Mouse (Mus musculus) heart, adult 11 months (tissue): ENCODE measurements around the gene Eps8.
A peak's percentile ranks its signal among the peaks of the same experiment; 100 is the strongest.

Experiments used
- DNase-seq: peaks from one replicate; pipeline ENCODE4 v3.0.0; 2022

The Eps8 gene

DNA sequence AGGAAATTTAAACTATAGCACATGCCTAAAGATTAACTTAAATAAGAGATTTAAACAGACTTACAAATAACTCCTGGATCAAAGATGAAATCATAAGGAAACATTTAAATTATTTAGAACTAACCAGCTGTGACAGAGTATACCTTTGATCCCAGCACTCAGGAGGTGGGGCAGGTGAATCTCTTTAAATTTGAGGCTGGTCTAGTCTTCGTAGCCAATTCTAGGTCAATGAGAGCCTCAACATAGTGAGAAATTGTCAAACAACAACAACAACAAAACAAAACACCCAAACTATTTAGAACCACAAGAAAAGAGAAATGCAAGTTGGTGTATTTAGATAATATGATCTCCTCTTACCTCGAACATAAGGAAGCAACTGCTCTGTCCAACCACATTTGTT is at the start of gene Eps8:
Gene Eps8 (minus strand): TSS at position 101 of the 400 bp plus-strand sequence.
- DNase-seq = no peak

DNA sequence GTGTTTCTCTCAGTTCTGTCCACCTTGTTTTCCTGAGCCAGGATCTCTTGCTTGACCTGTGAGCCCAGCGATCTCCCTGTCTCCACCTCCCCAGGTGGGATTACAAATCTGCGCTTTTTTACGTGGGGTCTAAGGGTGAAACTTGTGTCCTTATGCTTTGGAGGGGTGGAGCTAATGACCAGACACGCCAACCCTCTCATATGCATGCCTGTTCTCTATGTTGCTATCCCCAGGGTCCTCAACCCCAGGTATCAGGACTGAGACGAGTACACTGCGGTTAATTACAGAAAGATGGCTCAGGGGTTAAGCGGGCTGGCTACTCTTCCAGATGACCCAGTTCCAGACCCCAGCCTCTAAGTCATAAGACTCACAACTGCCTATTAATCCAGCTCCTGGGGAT is 48.8 kb upstream of the Eps8 start:
- DNase-seq = peak; percentile 91

DNA sequence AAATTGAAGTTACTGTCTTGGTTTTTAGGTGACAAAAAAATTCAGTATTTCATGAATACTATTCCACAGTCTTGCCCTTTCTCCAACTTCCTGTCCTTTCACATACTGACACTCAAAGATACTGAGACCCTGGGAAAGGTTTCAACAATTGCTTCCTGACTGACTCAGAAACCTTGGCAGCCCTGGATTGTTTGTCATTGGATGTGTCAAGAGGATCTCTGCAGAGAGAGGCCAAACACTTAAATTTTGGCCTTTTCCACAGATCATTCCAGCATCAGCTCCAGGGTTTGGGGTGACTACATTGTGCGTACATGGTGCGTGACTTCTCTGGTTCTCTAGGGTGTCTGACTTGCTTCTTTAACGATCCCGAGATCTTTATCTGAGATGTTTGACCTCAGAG is 48.2 kb upstream of the Eps8 start:
- peak; percentile 98 for DNase-seq

DNA sequence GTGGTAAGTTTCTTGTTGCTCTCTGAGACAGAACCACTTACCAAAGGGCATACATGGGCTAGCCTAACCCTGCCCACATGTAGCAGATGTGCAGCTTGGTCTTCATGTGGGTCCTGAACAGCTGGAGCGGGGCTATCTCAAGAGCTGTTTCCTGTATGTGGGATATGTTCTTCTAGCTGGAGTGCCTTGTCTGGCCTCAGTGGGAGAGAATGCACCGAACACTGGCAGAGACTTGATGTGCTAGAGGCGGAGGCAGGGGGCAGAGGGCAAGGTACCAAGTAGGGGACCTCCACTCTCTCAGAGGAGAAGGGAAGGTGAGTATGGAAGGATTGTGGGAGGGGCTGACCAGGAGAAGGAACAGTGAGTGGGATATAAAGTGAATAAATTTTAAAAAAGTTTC is 47.5 kb upstream of the Eps8 start:
- peak; percentile 88 for DNase-seq

DNA sequence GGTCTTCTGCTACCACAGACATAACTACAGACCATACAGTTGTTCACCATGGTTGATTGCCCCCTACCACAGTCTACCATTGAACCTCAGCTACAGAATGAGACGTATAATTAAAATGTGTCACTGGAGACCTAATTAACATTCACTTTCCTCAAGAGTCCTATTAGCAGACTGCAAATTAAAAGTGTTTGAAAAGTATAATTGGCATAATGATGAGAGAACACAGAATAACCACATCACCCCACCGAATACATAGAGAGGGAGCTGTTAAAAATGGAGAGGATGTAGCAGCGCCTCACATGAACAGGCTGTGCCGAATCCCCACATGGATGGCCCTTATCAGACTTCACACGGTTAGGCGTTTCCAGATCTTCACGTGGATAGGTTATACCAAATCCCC is 44.8 kb upstream of the Eps8 start:
- peak; percentile 55 for DNase-seq

DNA sequence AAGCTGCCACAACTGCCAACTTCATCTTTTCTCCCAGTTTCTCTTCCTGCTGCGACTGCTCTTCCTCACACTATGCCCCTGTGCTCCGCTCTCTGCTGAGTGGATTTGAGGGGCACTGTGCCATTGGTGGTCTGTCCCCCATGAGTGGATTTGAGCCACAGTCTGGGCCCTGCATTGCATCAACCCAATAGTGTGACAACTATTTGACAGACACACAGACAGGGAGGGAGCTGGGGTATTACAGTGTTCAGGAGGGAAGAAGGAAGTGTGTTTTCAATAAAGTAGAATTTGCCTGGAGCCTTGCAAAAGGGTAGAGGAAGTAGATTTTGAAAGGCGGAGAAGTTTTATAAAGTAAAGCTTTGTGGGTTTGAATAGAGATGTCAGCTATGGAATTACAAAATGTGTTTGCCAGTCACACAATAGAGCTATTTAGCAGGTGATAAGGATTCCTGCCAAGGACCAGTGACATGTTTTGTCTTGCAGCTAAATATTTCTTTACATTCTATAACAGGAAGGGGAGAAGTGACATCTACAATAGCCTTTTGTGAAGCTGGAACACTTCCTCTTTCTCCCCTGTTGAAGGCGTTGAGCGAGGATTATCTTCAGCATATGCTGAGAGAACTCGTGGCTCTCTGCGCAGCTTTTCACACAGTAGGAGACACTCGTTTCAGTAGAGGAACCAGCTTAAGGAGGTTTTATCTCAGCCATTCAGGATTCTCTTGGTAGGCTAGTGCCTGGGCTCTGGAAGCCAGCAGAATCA is 41.9 kb upstream of the Eps8 start:
- DNase-seq = peak; percentile 93

DNA sequence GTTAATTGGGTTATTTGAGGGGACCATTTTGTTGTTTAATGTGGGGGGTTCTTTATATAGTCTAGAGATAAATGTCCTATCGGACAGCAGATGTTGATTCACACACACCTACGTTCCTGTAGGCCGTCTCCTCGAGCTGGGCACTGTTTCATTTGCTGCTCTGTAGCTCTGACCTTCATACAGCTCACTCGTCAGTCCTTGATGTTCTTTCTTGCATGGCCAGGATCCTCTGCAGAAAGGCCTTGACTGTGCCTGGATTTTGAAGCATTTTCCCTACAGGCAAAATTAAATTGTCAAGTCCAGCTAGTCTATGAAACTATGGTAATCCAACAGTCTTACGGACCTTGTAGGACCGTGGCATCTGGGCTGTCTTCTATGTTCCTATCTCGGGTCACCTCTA is 40.4 kb upstream of the Eps8 start:
- DNase-seq = no peak

DNA sequence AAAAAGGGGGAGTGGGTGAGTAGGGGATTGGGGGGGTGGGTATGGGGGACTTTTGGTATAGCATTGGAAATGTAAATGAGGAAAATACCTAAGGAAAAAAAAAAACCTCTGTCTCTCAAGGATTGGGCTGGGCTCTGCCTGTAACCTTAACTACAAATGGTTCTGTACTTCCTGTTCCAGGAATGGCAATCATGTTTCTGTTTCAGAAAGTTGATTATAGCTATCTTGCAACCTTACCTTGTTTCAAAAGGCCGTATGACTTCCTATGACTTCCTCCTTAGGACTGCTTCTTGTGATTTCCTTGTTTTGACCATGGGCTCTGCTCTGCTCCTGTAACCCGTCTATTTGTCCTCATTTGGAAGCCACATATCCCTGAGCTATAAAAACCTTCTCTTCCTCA is 39.6 kb upstream of the Eps8 start:
- no peak for DNase-seq

DNA sequence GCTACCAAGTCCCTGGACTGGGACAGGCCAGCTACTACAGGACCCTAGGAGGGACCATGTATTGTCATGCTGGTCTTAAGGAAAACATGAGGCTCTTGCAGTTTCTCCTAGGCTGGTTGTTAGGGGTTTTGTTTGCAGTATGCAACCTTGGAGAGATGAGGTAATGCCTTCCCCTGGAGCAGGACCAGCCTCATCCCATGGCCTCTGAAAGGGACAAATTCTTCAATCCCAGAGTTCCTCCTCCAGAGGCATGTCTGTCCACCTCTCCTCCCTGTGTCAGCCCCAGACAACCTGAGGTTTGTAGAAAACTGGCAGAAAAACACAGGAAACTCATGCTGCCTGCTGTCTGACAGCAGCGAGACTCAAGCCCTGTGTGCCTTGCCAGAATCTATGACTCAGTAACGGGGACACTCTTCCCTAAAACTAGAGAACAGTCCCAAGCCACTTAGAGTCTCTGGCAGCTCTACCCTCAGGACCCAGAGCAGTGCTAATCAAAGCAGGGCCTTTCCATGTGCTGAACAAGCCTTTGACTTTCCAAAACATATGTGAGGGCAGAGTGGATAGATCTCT is 36.0 kb upstream of the Eps8 start:
- DNase-seq = peak; percentile 95

DNA sequence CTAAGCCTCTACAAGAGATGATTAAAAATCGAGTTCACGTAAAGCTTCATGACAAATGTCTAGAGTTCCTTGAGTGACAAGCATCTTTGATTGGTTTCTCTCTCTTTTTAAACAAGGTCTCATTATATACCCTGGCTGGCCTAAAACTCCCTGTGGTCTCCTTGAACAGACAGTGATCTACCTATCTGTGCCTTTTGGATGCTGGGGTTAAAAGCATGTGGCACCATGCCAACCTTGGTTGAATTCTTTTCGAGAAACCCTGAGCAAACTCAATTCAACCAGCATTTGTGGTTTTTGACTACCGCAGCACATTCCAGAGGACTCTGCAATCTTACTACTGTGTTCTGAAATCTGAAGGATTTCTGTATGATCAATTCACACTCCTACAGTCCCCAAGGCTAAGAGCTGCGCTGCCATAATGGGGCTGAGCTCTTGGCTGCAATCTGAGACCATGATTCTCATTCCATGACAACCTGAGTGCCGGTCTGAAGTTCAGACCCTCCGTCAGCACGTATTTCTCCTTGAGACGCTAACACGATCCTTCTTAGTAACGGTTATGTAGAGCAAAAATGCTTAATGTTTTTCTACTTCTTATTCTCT is 33.9 kb upstream of the Eps8 start:
- DNase-seq = no peak

DNA sequence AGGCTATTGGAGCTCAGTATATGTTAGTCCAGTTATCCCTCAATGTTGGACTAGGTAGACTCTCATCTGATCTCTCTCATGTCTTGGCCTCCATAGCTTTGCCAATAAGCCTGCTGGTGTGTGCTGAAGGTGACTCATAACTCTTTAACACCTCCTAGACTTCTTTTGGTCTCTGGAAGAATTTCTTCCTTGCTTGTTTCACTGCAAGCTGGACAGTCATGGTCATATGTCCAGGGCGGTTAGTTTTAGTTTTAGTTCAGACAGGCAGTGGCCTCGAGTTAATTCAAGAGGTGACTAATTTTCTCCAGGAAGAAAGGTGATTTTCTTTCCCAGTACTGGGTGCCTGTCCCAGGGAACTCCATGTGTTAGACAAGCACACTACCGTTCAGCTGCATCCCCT is 33.4 kb upstream of the Eps8 start:
- DNase-seq = peak; percentile 75

DNA sequence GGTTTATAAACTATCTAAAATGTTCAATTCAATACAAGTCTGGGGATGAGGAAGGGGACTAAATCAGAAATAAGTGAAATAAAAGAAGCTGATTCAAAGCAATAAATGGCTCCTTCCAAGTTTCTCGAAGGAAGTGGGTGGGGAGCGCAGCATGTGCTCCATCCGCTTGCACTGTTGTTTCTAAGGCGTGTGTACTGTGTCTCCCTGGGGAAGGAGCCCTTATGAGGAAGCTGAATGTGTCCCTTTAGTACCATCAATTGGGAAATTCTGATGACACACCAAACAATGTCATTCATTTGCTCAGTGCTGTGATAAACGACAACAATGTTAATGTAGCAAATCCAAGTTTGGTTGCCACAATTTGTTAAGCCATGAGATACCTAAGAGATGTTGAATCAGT is 33.0 kb upstream of the Eps8 start:
- peak; percentile 87 for DNase-seq

DNA sequence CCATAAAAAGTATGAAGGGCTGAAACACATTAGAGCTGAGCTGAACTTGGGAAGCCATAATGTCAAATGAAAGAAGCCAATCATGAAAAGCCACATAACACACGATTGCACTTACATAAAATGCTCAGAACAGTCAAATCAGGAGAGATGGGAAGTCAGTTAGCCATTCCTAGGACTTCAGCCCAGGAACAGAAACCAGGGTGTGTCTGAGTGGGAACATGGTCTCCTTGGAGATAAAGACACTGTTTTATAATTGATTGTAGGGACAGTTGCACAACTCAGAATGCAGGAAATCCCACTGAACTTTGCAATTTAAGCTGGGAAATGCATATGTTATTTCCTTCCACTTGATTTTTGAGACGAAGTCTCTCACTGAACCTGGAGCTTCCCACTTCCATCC is 28.0 kb upstream of the Eps8 start:
- no peak for DNase-seq

DNA sequence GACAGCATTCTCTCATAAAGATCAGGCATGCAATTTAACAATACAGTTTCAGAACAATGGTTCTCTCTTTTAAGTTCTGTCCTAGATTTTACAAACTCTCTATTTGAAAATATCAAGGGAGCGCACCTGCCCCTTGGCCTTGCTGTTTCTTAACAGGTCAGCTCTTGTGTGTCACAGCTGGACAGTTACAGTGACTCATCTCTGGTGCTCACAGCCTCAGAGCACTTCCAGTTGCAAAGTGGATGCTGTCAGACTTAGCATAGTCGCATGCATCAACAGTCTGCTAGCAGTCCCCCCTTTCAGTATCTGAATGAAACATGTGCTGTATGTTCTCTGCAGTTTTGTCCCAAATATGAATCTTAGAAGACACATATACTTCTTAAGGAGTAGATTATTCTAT is 26.3 kb upstream of the Eps8 start:
- DNase-seq = no peak

DNA sequence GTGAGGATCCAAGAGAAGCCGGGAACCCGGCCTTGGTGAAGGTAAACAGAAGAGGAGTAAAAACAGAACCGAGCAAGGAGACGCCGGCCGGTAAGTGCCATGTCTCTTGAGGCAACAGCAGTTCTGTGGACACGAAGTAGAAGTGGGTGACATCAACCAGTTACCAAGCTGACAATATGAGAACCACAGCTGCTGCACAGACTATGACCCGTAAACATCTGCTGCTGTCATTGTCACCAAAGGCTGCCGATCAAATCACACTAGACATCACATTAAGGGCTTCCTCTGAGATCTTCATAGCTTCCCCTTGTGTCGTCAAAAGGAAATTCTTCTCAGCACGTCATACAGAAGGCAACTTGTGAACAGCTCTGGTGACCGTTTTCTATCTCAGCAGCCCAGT is 21.9 kb upstream of the Eps8 start:
- DNase-seq = peak; percentile 91

DNA sequence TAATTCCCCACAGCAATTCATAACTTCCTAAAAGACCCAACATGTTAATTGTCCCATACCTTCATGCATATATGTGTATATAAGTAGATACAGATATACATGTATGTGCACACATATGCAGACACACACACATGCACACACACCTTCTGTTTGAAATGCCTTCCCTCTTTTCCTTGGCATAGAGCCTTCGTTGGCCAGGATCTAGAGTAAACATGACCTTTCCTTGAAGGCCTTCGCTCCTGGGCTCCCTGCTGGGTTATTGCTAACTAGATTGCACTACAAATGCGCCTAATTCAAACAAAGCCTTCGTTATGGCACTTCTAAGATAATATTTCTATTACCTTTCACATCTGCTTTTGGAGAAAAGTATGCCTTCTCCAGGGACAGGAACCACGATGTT is 20.9 kb upstream of the Eps8 start:
- DNase-seq = peak; percentile 60

DNA sequence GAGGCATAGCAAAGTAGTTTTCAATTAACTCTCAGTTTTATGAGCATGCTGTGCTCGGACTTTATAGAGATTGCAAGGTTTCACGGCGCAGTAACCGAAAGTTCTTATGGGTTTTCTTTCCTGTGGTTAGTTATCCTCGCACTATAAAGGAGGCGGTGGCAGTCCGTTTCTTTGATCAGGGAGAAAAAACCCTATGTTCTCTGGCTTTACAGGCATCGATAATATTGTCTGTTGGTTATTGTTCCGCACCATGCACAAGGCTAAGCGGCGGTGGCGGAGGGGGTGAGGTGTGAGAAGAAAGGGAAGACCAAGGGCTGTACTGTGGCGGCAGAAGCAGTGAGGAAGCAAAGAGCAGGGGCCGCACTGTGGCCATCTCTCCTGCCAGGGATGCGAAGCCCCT is 18.6 kb upstream of the Eps8 start:
- DNase-seq = peak; percentile 76

DNA sequence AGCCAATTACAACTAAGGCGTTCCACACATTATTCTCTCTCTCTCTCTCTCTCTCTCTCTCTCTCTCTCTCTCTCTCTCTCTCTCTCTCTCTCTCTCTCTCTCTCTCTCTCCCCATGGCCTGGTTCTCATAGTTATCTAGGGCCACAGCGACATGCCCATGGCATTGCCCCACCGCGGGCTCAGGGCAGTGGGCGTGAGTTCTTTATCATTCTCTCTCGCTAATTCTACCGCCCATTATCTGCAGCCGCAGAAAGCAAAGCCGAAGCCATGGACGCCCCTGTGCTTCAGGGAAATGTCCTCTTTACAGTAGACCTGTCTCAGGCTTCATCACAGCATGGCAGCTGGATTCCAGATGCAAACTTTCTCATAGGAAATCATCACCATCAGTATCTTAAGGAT is 16.9 kb upstream of the Eps8 start:
- peak; percentile 48 for DNase-seq

DNA sequence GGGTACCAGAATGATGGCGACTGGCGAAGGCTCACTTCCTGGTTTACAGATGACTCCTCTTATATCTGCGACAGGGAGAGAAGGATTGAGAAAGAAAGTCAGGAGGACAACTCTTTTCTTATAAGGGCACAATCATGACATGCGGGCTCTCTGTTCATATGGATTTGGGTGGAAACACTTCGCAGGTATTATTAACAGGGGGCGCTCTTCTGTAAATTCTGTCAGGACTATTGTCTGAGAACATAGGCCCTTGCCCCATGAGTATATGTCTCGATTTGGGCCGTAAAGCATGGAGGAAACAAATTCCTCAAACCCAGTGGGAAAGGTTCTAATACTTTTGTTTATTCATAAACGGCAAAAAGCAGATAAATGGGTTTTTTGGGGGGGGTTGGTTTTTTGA is 16.1 kb upstream of the Eps8 start:
- peak; percentile 2 for DNase-seq

DNA sequence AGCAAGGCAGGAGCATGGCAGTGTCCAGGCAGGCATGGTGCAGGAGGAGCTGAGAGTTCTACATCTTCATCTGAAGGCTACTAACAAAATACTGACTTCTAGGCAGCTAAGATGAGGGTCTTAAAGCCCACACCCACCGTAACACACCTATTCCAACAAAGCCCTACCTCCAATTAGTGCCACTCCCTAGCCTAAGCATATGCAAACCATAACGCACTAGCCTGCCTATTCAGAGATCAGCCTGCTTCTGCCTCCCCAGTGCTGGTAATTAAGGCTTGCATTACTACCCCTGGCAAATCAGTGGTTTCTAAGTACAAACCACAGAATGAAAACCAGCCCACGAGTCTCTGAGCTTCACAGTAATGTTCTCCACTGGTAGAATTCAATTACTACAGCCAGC is 15.2 kb upstream of the Eps8 start:
- DNase-seq = peak; percentile 4

DNA sequence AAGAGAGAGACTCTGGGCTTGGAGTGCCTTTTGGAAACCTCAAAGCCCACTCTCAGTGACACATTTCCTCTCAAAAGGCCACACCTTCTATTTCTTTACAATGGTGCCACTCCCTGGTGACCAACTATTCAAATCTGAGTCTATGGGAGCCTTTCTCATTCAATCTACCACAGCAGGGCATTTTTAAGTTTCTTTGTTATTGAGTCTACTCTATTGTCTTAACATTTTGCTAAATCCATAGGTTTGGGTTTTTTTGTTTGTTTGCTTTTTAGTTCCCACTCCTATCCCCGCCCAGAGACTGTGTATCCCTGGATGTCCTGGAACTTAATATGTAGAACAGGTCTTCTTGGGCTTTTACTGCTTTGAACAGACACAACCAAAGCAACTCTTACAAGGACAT is 14.8 kb upstream of the Eps8 start:
- DNase-seq = no peak

DNA sequence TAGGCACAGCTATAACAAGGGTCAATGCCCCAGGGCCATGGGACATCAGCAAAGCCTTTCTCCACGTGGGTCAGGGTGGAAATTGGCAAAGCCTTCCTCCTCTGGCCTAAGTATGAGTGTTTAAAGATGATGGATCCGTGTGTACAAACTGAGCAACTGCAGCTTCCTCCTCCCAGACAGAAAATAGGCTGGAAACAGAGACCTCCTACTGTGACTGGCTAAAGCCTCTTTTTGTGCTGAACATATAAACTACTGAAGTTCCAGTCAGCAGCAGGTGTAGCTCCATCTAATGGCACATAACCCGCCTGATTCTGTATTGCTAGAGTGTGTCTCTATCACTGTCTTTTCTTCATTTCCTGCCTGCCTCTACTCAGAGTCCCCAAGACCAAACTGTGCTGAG is 13.7 kb upstream of the Eps8 start:
- peak; percentile 84 for DNase-seq

DNA sequence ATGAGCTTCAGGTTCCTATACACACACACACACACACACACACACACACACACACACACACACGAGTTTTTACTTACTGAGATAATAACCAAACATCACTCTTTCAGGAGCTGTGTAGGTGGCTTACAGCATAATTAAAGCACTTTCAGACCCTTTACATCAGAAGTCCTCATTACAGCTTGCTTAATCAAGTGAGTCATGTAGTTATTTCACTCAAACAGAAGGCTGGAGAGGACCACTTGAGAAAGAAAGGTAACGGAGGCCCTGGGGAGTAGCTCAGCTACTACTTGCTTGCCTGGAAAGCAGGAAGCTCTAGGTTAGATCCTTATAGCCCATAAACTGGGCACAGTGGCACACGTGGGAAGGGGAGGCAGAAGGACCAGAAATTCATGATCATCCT is 13.0 kb upstream of the Eps8 start:
- DNase-seq = no peak

DNA sequence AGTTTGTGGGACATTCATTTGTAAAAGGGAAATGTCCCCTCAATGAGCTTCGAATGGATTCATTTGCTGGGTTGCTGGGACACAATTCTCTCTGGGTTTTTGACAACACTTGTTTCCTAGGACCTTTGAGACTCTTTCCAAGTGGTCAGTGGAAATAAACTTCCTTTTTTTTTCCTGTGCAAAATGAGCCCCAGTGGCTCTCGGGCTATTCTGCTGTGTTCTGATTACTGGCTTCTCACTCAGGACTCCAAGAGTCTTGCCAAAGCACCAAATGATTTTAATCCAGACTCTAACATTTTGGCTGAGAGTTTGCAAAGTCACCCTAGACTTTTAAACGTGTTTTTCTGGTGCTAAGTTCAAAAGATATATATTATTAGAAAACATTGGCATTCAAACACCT is 10.3 kb upstream of the Eps8 start:
- peak; percentile 93 for DNase-seq
